Mouse (Mus musculus): Measurements from ENCODE around the gene Ccdc153.

The Ccdc153 gene

DNA sequence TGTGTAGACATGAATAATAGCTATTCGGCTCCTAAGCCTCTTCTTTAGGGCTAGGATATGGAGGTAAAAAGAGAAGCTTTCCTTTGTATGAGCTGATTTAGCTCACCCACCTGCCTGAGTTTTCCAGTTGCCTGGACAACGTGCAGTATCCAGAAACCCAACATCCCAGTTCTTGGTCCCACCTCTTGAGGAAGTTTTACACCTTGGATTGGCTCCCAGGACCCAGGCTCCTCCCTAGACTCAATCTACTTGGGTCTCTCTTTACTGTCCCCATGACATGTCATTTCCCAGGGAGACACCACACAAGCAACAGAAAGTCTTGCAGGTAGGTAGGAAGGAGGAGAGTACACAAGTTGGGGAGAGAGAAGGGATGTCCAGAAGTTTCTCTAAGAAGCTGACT, at the start of gene Ccdc153:
Gene Ccdc153 (plus strand): TSS at position 278 of the 400 bp plus-strand sequence.
- DNase-seq, result no peak

DNA sequence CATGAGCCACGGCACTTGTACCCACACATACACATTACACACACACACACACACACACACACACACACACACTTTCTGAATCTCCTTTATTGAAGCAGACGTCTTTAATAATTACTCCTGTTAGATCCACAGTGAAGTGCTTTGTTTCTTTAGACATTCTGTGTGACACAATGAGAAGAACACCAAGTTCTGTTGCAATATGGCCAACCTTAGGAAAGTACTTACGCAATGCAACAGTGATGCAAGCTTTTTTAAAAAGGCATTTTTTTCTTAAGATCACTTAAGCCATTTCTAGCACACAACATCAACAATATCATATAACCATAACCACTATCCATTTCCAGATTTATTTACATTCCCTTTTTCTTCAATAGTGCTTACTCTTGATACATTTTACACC, 49.3 kb upstream of the Ccdc153 start:
- DNase-seq, result no peak

DNA sequence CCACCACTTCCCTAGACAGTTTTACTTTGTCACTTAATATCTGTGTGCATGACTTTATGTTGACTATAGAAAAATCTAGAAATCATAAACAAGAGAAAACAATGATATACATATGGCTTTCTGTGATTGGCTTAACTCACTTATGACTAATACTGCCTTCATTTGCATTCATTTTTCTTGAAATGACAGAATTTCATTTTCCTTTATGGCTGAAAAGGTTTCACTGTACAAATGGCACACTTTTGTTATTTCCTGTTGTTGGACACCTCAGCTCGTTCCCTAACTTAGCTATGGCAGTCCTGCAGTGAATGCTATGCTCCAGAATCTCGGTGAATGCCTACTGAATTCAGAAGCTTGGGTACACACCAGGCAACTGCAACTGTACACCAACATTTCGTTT, 48.2 kb upstream of the Ccdc153 start:
- DNase-seq, result no peak

DNA sequence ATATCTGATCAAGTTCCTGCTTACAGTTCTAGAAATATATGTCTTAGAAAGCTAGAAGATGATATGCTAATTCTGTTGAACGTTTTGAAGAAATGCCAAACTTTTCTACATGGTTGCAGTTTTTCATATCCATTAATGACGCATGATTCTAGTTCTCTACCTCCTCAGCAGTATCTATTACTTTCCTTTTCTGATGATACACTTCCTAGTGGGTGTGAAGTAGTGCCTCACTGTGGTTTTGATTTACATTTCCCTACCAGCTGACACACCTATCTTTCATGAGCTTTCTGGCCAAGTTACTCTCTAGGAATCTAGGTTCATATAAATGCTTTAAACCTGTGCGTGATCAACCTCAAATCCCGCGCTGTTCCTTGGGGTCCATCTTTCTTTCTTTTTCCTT, 47.7 kb upstream of the Ccdc153 start:
- DNase-seq, result no peak

DNA sequence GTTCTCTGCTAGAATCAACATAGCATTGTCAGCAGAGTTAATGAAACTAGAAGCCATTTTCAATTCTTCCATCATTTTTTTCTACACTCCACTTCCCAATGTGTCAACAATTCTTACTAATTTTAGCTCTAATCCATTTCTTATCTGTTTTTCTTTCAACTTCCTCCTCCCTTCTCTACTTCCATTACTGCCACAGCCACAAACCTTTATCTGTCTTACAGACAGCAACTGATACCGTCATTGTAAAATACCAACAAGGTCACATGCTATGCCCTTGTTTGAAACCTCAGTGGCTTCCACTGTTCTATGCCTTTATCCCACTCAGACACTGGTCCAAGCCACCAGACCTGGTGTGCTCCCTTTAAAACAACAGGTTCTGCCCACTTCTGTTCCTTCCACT, 46.5 kb upstream of the Ccdc153 start:
- DNase-seq, result no peak

DNA sequence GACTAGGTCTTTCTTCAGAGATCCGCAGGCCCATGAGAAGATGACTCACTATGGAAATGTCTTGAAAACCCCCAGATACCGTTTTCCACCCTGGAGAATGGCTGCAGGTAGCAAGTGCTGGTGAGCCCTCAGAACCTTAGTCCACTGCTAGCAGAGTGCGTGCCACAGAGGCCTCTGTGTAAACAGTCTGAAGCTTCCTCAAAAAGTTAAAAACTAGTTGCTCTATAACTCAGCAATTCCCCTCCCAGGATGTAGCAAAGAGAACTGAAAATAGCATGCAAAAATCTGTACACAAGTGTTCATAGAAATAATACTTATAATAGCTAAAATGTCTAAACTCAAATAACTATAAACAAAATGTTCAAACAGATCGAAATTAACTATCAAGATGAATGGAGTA, 44.1 kb upstream of the Ccdc153 start:
- DNase-seq, result no peak

DNA sequence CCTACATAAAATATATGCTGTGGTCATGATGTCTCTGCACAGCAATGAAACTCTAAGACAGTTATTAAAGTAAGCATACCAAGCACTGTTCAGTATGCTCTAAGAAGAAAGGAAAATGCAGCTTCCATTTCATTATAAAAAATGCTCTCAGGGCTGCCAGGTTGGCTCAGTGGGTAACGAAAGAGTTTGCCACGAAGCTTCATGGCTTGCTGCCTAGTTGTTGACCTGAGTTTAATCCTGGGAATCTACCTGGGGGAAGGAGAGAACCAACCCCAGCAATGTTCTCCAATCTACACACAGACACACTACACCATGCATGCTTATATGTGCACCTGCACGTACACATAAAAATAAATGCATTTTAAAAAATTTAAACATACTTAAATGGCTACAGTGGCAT, 41.3 kb upstream of the Ccdc153 start:
- peak; percentile 42 for DNase-seq

DNA sequence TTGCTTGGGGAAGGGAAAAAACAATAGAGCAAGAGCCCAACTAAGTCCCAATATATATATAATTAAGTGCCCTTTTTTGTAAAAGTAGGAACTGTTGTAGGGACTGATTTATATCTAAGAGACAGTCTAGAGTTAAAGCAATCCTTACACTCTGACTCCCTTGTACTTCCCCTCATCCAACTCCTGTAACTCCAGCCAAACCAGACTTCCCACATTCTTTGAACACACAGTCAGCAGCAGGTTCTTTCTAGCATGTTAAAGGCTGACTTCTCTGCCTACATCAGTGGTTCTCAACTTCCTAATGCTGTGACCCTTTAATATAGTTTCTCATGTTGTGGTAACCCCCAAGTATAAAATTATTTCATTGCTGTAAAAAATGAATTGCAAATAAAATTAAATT, 40.9 kb upstream of the Ccdc153 start:
- DNase-seq, result no peak

DNA sequence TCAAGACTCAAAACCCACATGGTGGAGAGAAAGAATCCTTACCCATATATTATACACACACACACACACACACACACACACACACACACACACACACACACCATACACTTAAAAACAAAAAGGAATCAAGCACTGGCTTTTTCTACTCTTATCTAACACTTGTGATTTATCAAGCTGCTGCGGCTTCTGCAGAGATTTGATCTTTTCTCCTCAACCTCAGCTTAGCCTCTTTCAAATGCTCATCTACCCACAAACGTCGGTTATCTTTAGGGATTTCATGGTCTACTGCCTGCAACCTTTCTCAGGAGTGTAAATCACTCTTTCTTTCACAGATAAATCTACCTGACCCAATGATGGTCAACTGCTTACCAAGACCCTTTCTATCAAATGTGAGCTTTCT, 40.0 kb upstream of the Ccdc153 start:
- DNase-seq, result no peak

DNA sequence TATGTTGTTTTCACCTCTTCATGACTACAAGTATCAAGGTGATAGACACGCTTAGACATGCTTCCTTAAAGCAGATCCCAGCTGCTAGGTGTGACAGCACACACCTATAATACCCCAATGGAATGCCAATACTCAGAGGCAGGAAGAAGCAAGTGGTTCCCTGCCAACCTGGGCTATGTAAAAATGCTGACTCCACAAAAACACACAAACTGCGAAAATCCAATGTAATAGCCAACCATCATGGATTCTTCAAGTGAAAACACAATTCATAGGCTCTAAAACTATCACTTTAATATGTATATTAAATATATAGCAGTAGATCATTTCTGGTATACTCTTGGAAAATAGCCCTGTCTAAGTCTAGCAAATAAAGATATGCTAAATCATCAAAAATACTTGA, 32.6 kb upstream of the Ccdc153 start:
- DNase-seq, result no peak

DNA sequence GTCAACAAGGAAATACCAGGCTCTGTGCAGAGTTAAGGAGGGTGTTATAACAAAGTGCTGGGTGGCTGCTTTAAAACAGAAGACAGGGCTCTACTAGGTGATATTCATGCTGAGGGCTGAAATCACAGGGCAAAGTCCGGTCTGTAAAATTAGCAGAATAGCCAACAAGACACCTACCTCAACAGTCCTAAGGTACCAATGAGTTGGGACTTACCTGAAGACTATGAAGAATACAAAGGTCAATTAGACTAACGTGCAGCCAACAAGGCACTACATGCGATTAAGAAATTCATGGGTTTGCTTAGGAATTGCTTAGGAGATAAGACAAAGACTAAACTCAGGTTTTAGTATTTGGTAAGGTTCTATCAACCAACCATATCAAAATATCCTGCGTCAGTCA, 31.1 kb upstream of the Ccdc153 start:
- DNase-seq, result no peak

DNA sequence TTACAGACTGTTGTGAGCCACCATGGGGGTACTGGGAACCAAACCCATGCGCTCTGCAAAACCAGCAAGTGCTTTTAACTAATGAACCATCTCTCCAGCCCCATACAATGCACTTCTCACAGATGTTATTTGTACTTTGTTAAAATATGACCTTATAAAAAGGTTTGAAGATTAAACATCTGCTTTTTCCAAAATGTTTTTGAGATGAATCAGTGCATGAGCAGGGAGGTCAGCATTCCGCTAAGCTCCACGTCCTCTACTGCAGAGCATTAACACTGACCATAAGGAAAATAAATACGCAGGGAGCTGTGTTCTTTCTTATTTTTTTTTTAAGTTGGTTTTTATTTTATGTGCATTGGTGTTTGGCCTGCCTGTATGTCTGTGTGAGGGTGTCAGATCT, 28.1 kb upstream of the Ccdc153 start:
- DNase-seq, result no peak

DNA sequence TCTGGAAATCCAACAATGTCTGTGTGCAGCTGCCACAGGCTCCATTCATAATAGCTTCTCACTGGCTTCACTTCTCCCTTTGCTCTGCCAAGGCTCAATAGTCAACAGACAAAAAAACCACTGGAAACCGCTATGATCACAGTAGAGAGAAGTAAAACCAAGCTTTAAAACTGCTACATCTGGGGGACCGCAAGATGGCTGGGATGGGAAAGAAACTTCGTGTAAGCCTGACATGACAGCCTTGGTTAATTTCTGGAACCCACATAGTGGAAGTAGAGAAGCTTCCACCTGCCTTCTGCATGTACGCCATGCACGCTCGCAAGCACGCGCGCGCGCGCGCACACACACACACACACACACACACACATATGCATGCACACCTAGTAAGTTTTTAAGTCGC, 26.9 kb upstream of the Ccdc153 start:
- DNase-seq, result no peak

DNA sequence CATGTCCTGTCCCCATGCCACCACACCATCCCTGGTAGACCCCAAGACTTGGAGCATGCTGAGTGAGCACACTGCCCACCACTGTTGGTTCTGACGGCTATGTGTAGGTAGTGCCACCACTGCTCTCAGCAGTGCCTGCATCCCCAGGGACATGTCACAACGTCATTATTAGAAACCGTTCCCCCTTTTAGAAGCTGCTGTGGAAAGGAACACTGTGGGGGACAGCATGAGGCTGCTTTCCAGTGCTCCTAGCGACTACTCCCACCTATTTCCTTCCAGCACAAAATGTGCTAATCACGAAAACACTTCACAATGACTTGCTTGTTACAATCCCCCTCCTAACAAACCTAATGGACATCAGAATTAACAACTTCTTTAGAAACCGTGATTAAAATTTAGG, 14.5 kb upstream of the Ccdc153 start:
- no peak for DNase-seq

DNA sequence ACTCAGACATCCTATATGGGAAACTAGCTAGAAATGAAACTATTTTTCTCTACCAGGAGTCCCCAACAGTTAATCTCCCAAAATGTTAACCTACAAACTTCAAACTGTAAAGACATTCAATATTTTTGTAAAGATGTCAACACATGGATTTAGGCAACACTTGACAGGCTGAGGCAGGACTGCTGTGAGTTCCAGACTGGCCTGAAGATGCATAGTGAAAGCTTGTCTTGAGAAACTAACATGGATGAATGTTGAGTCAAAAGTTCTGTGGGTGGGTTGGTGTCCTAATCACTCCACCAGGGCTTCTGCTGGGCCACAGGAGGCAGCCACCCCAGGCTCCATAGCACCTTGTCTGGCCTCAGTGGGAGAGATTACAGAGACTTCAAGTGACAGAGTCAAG, 8.9 kb upstream of the Ccdc153 start:
- no peak for DNase-seq

DNA sequence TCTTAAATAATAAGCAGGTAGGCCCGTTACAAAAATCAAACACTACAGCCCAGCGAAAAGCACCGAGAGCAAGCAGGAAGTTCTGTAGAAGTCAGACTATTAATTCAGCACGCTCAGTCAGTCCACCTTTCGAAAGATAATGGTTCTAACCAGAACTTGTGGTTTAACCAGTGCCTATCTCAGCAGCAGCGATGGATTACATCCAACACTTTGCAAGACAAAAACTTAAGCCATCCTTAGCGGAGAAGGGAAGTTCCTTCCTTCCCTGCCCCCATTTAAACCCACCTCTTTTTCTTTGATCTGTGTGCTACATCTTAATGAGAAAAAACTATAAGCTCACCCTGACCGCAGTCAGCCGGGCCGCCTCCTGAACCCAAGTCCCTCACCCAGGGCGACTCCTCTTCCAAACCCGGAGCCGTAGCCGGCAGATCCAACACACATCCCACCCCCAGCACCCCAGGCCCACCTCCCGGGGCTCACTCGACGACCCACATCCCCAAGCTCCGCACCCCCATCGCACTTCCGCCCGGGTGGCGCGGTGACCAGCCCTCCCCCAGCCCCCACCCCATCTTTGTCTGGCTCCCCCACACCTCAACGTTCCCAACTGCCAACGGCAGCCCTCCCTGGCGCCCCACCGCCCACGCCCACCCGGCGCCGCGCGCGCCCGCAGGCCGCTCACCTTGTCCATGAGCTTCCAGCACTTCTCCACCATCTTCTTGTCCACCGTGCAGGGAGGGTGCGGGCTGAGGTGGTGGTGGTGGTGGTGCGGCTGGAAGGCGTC, 7.3 kb upstream of the Ccdc153 start:
- DNase-seq, result no peak

DNA sequence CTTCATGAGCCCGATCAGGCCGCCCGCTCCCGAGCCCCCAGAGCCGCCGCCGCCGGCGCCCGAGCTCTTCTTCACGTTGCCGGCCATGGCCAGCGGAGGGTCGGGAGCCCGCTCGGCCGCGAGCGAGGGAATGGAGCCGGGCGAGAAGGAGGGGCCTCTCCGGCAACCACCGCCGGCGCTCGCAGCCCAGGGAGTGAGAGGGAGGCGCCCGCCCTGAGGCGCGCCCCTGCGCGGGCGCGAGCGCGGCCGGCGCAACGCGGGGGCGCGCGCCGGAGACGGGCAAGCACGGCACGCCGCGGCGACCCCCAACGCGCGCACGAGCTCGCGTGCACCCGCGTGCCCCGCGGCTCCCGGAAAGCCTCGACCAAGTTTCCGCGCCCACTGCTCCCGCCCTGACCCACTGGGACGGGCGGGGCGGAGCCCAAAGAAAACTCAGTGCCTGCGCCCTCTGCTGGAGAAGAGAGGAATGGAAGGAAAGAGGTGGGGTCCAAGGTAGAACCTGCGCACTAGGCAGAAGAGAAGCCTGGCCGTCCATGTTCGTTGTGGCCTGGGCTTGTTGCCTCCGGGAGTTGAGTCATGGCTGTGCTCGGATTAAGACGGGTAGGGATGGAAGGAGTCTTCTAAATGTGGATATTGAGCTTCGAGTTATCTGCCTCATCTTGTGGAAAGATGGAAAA, 6.5 kb upstream of the Ccdc153 start, which contains the start of gene Cbl:
Gene Cbl (minus strand): TSS at position 248 of the 677 bp plus-strand sequence.
- DNase-seq, result peak; percentile 97

DNA sequence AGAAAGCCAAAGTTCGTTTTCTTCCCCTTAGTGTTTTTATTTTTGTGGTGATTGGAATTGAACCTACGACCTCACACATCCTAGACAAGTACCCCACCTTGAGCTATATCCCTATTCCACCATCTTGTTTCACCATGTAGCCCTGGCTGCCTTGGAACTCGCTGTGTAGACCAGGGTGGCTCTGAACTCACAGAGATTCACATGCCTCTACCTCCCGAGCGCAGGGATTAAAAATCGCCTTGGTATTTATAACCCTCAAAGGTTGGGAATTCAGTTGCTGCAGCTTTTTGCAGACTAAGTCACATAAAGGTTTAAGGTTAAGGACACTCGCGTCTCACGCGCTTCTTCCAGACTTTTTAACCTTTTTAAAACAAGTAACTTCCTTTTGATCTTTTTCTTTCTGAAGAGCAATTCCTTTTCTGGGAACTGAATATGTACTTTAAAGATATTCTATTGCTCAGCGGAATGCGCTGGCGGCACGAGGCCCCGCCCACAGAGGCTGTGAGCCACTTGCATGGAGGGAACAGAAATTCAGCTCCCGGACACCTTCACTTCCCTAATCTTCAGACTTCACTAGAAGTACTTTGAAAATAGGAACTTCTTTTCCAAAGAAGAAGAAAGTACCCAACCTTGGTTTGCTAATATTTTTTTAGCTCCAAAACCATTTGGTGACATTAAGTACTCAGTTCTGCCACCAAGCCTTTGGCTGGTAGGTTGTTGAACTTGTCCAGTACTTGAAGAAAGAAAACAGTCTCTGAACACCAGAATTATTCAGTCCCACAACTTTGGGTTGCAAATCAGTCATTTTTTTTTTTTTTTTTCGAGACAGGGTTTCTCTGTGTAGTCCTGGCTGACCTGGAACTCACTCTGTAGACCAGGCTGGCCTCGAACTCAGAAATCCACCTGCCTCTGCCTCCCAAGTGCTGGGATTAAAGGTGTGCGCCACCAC, 5.7 kb upstream of the Ccdc153 start:
- DNase-seq, result peak; percentile 41

DNA sequence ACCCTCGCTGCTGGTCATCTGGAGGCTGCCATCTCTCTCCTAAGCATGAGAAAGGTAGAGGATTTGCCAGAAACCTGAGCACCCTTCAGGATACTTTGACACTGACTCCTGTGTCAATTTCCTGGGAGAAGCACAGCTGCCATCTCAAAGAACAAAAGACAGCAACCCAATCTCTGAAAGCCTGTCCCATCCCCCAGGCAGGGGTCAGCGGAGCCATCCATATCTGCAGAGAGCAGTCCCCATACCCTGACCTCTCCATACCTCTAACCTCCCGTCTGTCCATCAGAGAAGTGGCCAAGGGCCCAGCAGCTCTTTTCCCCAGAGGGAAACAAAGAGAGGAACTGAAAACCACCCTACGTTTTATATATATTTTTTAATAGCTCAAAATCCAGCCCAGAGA, 3.9 kb upstream of the Ccdc153 start:
- no peak for DNase-seq

DNA sequence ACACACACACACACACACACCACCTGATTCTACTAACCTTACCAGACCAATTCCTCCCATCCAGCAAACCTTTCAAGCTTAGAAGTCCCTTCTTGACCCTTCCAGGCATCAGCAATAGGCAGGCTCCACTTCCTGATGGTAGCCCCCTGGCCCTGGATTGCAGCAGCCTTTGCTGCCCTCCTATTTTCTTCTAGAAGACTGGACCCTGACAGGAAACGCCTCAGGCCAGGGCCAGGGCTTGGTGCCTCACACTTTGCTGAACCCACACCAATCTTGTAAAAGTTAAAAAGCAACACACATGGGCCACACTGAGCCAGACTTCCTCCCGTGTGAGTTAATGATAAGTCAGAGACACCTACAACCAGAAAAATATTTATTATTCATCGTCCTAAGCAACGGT, 3.3 kb upstream of the Ccdc153 start:
- DNase-seq, result no peak

DNA sequence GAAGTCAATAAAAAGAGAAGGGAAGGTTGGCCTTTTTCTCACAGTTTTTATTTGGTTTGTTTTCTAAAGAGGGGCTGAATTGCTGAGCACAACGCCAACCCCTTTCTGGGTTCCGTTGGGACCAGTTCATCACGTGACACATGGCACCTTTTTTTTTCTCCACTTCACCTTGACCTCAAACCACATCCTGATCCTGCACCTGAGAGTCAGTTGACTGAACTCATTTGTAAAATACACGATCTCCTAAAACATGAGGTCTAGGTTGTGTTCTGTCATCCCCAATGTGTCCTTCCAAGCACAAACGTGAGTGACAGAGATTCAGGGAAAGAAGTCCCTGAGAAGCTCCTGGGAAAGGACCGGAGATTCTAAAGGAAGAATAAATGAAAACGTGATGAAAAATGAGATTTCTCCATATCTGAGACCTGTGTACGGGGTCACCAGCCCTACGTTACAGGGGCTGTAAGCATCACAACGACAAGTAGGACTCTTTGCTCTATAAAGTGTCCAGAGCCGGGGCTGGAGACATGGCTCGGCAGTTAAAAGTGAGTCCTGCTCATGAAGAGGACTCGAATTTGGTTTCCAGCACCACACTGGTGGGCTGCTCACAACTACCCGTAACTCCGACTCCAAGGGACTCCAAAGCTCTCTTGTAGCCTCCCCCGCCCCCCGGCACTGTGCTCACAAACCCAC, 1.8 kb upstream of the Ccdc153 start:
- no peak for DNase-seq

DNA sequence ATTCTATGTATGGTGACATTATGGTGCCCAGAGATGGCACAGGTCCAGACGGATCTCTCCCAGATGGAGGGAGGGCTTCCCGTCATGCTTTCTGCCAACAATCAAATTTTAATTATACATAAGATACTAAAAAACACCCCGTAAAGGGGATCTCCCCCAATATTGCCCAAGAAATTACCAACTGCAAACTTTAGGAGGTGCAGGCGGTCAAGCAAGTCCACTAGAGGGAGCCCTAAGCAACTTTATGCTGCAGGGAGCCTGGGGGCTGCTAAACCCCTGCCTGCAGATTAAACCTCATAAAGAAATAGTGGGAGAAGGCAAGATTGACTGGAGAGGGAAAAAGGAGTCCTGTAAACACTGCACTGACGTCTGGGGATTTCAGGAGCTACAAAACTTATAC, 1.0 kb upstream of the Ccdc153 start:
- DNase-seq, result no peak

DNA sequence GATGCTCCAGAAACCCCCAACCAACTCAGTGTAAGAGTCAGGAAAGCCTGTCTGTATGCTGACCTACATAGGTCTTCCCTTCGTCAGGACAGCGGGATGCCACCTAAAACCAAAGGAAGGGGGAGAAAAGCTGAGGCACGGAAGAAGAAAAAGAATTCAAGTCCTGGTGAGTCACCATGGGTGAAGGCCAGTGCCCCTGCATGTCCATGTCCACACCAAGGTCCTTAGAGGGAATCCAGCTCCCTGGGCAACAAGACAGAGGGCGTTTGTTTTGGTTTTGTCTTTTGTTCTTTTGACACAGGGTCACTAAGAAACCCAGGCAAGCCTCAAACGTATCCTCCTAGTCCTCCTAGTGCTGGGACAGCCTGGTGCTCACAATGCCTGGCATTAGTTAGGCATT, 435 bp downstream of the Ccdc153 start:
- DNase-seq, result no peak

All from cerebellum, adult 11-12 months (tissue).